Mouse (Mus musculus) hindbrain, embryonic 15.5 days (tissue): ENCODE measurements around the gene Pdzd2. TPM values are rescaled to one million over a fixed set of nuclear protein-coding genes. Genes with fewer than 3 reads are reported as not detected.

Source experiments
- ATAC-seq: fragments of 200-750 bp; cut with Nextera tagmentation; 2 replicates; pipeline ENCODE4 v1.8.0; 2017; ENCODE audit warnings: low read depth, moderate number of reproducible peaks, moderate TSS enrichment; ENCODE audit not compliant: low FRiP score
- H3K27ac ChIP-seq: fragments of 300-500 bp; sonication (generic); replicated peaks from 2 replicates; pipeline ENCODE4 v1.5.1; 2015; ENCODE audit warnings: mild to moderate bottlenecking, inconsistent platforms
- H3K27me3 ChIP-seq: fragments of 300-500 bp; sonication (generic); 2 replicates; pipeline ENCODE4 v1.6.1; 2015; ENCODE audit warnings: control low read depth, inconsistent platforms
- H3K36me3 ChIP-seq: fragments of 300-500 bp; sonication (generic); 2 replicates; pipeline ENCODE4 v1.6.1; 2015; ENCODE audit warnings: control low read depth, inconsistent platforms
- H3K4me1 ChIP-seq: fragments of 300-500 bp; sonication (generic); replicated peaks from 2 replicates; pipeline ENCODE4 v1.6.1; 2015; ENCODE audit warnings: control low read depth, inconsistent platforms
- H3K4me2 ChIP-seq: fragments of 300-500 bp; sonication (generic); 2 replicates; pipeline ENCODE4 v1.6.1; 2015; ENCODE audit warnings: moderate library complexity, mild to moderate bottlenecking, inconsistent platforms
- H3K4me3 ChIP-seq: fragments of 300-500 bp; sonication (generic); 2 replicates; pipeline ENCODE4 v1.5.1; 2015; ENCODE audit warnings: mild to moderate bottlenecking, inconsistent platforms
- H3K9ac ChIP-seq: fragments of 300-500 bp; sonication (generic); 2 replicates; pipeline ENCODE4 v1.6.1; 2015; ENCODE audit warnings: inconsistent platforms
- H3K9me3 ChIP-seq: fragments of 300-500 bp; sonication (generic); 2 replicates; pipeline ENCODE4 v1.6.1; 2016; ENCODE audit warnings: control low read depth, inconsistent platforms
- WGBS: fragments of 180-500 bp; shearing (Covaris S2); methylation state at CpG from one replicate; pipeline ENCODE4 v1.1.7; 2015; 5-methylcytosine and 5-hydroxymethylcytosine counted together
- polyA plus RNA-seq: library from polyadenylated mRNA; unstranded; fragments of >200 nt; fragmentation: Nextera tagmentation; extraction: Ambion mirVana; gene quantifications from 2 replicates; pipeline ENCODE4 v1.2.1, GENCODE M21; 2015

Gene Pdzd2
- polyA plus RNA-seq, 1 experiment from 2014 or later, result 16.9 TPM

GRCm38 (mm10) chr15:12721684-12722500 lies 17.8 kb downstream of the Pdzd2 start:
- H3K9me3 ChIP-seq, result no peaks in the 10 kb centered on the region
- H3K4me1 ChIP-seq, result no peaks in the 10 kb centered on the region
- no peak overlapping the region for H3K27ac ChIP-seq
- WGBS, result 82% methylated on average over 6 of the region's 6 CpGs
- ATAC-seq, result no peak
- no peak overlapping the region for H3K4me3 ChIP-seq
- H3K4me2 ChIP-seq, result no peak overlapping the region
- no peak overlapping the region for H3K9ac ChIP-seq
- no peaks in the 10 kb centered on the region for H3K27me3 ChIP-seq
- H3K36me3 ChIP-seq, result no peaks in the 10 kb centered on the region

GRCm38 (mm10) chr15:12718819-12719218 lies 20.9 kb downstream of the Pdzd2 start:
- H3K4me3 ChIP-seq, result no peak overlapping the region
- H3K4me2 ChIP-seq, result no peak overlapping the region
- ATAC-seq, result peak; percentile 42; the same call in 1 of the 2 replicates

GRCm38 (mm10) chr15:12717410-12717809 lies 22.3 kb downstream of the Pdzd2 start:
- no peak for ATAC-seq
- H3K27me3 ChIP-seq, result no peaks in the 10 kb centered on the region
- no peak overlapping the region for H3K4me3 ChIP-seq
- H3K4me1 ChIP-seq, result no peaks in the 10 kb centered on the region
- no peak overlapping the region for H3K27ac ChIP-seq
- no peak overlapping the region for H3K4me2 ChIP-seq
- no peaks in the 10 kb centered on the region for H3K9me3 ChIP-seq
- WGBS, result 89% methylated on average over 3 of the region's 3 CpGs
- no peak overlapping the region for H3K9ac ChIP-seq
- no peaks in the 10 kb centered on the region for H3K36me3 ChIP-seq

More at GRCm38 (mm10) chr15:12718819-12719218, 20.9 kb downstream of the Pdzd2 start:
- Histone ChIP-seq H3K9me3 (no peaks in the 10 kb centered on the region), H3K9ac (no peak overlapping the region), H3K36me3 (no peaks in the 10 kb centered on the region), H3K27ac (no peak overlapping the region), H3K27me3 (no peaks in the 10 kb centered on the region), H3K4me1 (no peaks in the 10 kb centered on the region)
- WGBS, result 66% methylated on average over 14 of the region's 14 CpGs

- Histone ChIP-seq H3K36me3 (no peaks in the 10 kb centered on the region), H3K9ac (no peak overlapping the region), H3K4me3 (no peak overlapping the region), H3K4me1 (no peaks in the 10 kb centered on the region), H3K27ac (no peak overlapping the region), H3K4me2 (no peak overlapping the region), H3K9me3 (no peaks in the 10 kb centered on the region), H3K27me3 (no peaks in the 10 kb centered on the region)
- whole genome bisulfite sequencing, result 87% methylated on average over 8 of the region's 8 CpGs
- ATAC-seq, result no peak
Measured at GRCm38 (mm10) chr15:12716881-12717280, 22.8 kb downstream of the Pdzd2 start.

- no peak for ATAC-seq
- no peak overlapping the region for H3K4me3 ChIP-seq
- no peak overlapping the region for H3K4me2 ChIP-seq
- no peaks in the 10 kb centered on the region for H3K9me3 ChIP-seq
- H3K36me3 ChIP-seq, result peaks cover 6% of the 10 kb centered on the region; the same call in 1 of the 2 replicates
- no peak overlapping the region for H3K27ac ChIP-seq
- H3K27me3 ChIP-seq, result no peaks in the 10 kb centered on the region
- no peak overlapping the region for H3K9ac ChIP-seq
- 93% methylated on average over 2 of the region's 2 CpGs for WGBS
- no peaks in the 10 kb centered on the region for H3K4me1 ChIP-seq
Measured at GRCm38 (mm10) chr15:12714322-12714721, 25.4 kb downstream of the Pdzd2 start.

GRCm38 (mm10) chr15:12713216-12713615 lies 26.5 kb downstream of the Pdzd2 start:
- peaks cover 6% of the 10 kb centered on the region; the same call in 1 of the 2 replicates for H3K36me3 ChIP-seq
- H3K4me3 ChIP-seq, result no peak overlapping the region
- 96% methylated on average over 2 of the region's 2 CpGs for WGBS
- H3K9me3 ChIP-seq, result no peaks in the 10 kb centered on the region
- H3K27me3 ChIP-seq, result no peaks in the 10 kb centered on the region
- ATAC-seq, result no peak
- no peak overlapping the region for H3K4me2 ChIP-seq
- H3K4me1 ChIP-seq, result no peaks in the 10 kb centered on the region
- no peak overlapping the region for H3K27ac ChIP-seq
- H3K9ac ChIP-seq, result no peak overlapping the region

- 96% methylated on average over 3 of the region's 3 CpGs for WGBS
Measured at GRCm38 (mm10) chr15:12710036-12710435, 29.7 kb downstream of the Pdzd2 start.

GRCm38 (mm10) chr15:12708297-12708696 lies 31.4 kb downstream of the Pdzd2 start:
- ATAC-seq, result no peak
- Histone ChIP-seq H3K27me3 (no peaks in the 10 kb centered on the region), H3K4me2 (no peak overlapping the region), H3K27ac (no peak overlapping the region), H3K36me3 (peaks cover 6% of the 10 kb centered on the region; the same call in 1 of the 2 replicates), H3K4me3 (no peak overlapping the region), H3K9me3 (no peaks in the 10 kb centered on the region), H3K9ac (no peak overlapping the region), H3K4me1 (no peaks in the 10 kb centered on the region)
- 0% methylated on average over 1 of the region's 1 CpGs for WGBS

More at GRCm38 (mm10) chr15:12710036-12710435, 29.7 kb downstream of the Pdzd2 start:
- Histone ChIP-seq H3K9ac (no peak overlapping the region), H3K4me3 (no peak overlapping the region), H3K27me3 (no peaks in the 10 kb centered on the region), H3K4me2 (no peak overlapping the region), H3K4me1 (no peaks in the 10 kb centered on the region), H3K9me3 (no peaks in the 10 kb centered on the region), H3K36me3 (peaks cover 6% of the 10 kb centered on the region; the same call in 1 of the 2 replicates), H3K27ac (no peak overlapping the region)
- no peak for ATAC-seq

GRCm38 (mm10) chr15:12706902-12707301 lies 32.8 kb downstream of the Pdzd2 start:
- Histone ChIP-seq H3K27ac (no peak overlapping the region), H3K27me3 (no peaks in the 10 kb centered on the region), H3K4me2 (no peak overlapping the region), H3K9me3 (no peaks in the 10 kb centered on the region), H3K4me3 (no peak overlapping the region), H3K4me1 (no peaks in the 10 kb centered on the region), H3K9ac (no peak overlapping the region), H3K36me3 (peaks cover 6% of the 10 kb centered on the region; the same call in 1 of the 2 replicates)
- WGBS, result 80% methylated on average over 3 of the region's 3 CpGs
- ATAC-seq, result no peak

- peak; percentile 78 for ATAC-seq
- WGBS, result 49% methylated on average over 9 of the region's 9 CpGs
- H3K4me1 ChIP-seq, result peaks cover 9% of the 10 kb centered on the region; the same call in 1 of the 2 replicates
- H3K9me3 ChIP-seq, result no peaks in the 10 kb centered on the region
- no peaks in the 10 kb centered on the region for H3K27me3 ChIP-seq
- no peaks in the 10 kb centered on the region for H3K36me3 ChIP-seq
- no peak overlapping the region for H3K4me3 ChIP-seq
- no peak overlapping the region for H3K27ac ChIP-seq
- no peak overlapping the region for H3K4me2 ChIP-seq
- H3K9ac ChIP-seq, result no peak overlapping the region
Measured at GRCm38 (mm10) chr15:12700367-12700766, 39.4 kb downstream of the Pdzd2 start.

GRCm38 (mm10) chr15:12697741-12698140 lies 42.0 kb downstream of the Pdzd2 start:
- H3K27ac ChIP-seq, result no peak overlapping the region
- WGBS, result 53% methylated on average over 7 of the region's 7 CpGs
- H3K27me3 ChIP-seq, result no peaks in the 10 kb centered on the region
- H3K4me2 ChIP-seq, result no peak overlapping the region
- no peak for ATAC-seq
- no peak overlapping the region for H3K9ac ChIP-seq
- no peaks in the 10 kb centered on the region for H3K36me3 ChIP-seq
- H3K4me1 ChIP-seq, result peaks cover 9% of the 10 kb centered on the region; the same call in 1 of the 2 replicates
- H3K4me3 ChIP-seq, result no peak overlapping the region
- no peaks in the 10 kb centered on the region for H3K9me3 ChIP-seq

GRCm38 (mm10) chr15:12696889-12697288 lies 42.8 kb downstream of the Pdzd2 start:
- no peak for ATAC-seq
- no peak overlapping the region for H3K4me2 ChIP-seq
- WGBS, result 41% methylated on average over 8 of the region's 8 CpGs
- peaks cover 9% of the 10 kb centered on the region; the same call in 1 of the 2 replicates for H3K4me1 ChIP-seq
- no peak overlapping the region for H3K4me3 ChIP-seq
- no peak overlapping the region for H3K27ac ChIP-seq
- no peak overlapping the region for H3K9ac ChIP-seq
- H3K27me3 ChIP-seq, result no peaks in the 10 kb centered on the region
- H3K36me3 ChIP-seq, result no peaks in the 10 kb centered on the region
- no peaks in the 10 kb centered on the region for H3K9me3 ChIP-seq
